Mouse (Mus musculus) kidney, embryonic 14.5 days (tissue): ENCODE measurements around the gene Mfsd2a. TPM values are rescaled to one million over a fixed set of nuclear protein-coding genes. Genes with fewer than 3 reads are reported as not detected.
A peak's percentile ranks its signal among the peaks of the same experiment; 100 is the strongest.

Experiments
- ATAC-seq: fragments of 200-750 bp; cut with Nextera tagmentation; 2 replicates; pipeline ENCODE4 v1.8.0; 2017; ENCODE audit warnings: moderate number of reproducible peaks, mild to moderate bottlenecking, moderate TSS enrichment, moderate library complexity; ENCODE audit not compliant: low FRiP score, low TSS enrichment
- H3K27ac ChIP-seq: fragments of 300-500 bp; sonication (generic); 2 replicates; pipeline ENCODE4 v1.5.1; 2014; ENCODE audit warnings: low read depth, mild to moderate bottlenecking, low read length, moderate library complexity, mixed read lengths
- H3K27me3 ChIP-seq: fragments of 300-500 bp; sonication (generic); 2 replicates; pipeline ENCODE4 v1.6.1; 2014; ENCODE audit warnings: mild to moderate bottlenecking, low read length; ENCODE audit not compliant: control insufficient read depth, insufficient read depth
- H3K36me3 ChIP-seq: fragments of 300-500 bp; sonication (generic); 2 replicates; pipeline ENCODE4 v1.6.1; 2014; ENCODE audit warnings: low read length, mixed read lengths; ENCODE audit not compliant: control insufficient read depth, insufficient read depth
- H3K4me1 ChIP-seq: fragments of 300-500 bp; sonication (generic); 2 replicates; pipeline ENCODE4 v1.6.1; 2014; ENCODE audit warnings: low read length, mixed read lengths; ENCODE audit not compliant: control insufficient read depth, insufficient read depth
- H3K4me2 ChIP-seq: fragments of 300-500 bp; sonication (generic); replicated peaks from 2 replicates; pipeline ENCODE4 v1.6.1; 2014; ENCODE audit warnings: low read depth, mild to moderate bottlenecking, low read length
- H3K4me3 ChIP-seq: fragments of 300-500 bp; sonication (generic); 2 replicates; pipeline ENCODE4 v1.5.1; 2014; ENCODE audit warnings: mild to moderate bottlenecking, low read length
- H3K9ac ChIP-seq: fragments of 300-500 bp; sonication (generic); 2 replicates; pipeline ENCODE4 v1.6.1; 2014; ENCODE audit warnings: low read depth, mild to moderate bottlenecking, low read length, moderate library complexity
- H3K9me3 ChIP-seq: fragments of 300-500 bp; sonication (generic); 2 replicates; pipeline ENCODE4 v1.6.1; 2016; ENCODE audit warnings: low read length; ENCODE audit not compliant: control insufficient read depth
- WGBS: fragments of 180-500 bp; shearing (Covaris S2); extraction: QIAGEN DNeasy Blood & Tissue Kit; methylation state at CpG from one replicate; pipeline ENCODE4 v1.1.7; 2014; 5-methylcytosine and 5-hydroxymethylcytosine counted together
- polyA plus RNA-seq: library from polyadenylated mRNA; unstranded; fragments of >200 nt; fragmentation: Nextera tagmentation; extraction: Ambion mirVana; gene quantifications from 2 replicates; pipeline ENCODE4 v1.2.1, GENCODE M21; 2014

Gene Mfsd2a
- polyA plus RNA-seq, 1 experiment from 2014 or later, result 3.4 TPM

GRCm38 (mm10) chr4:122971646-122972045, 10.7 kb upstream of the Mfsd2a start:
- H3K4me3 ChIP-seq, result no peak overlapping the region
- H3K4me1 ChIP-seq, result peaks cover 4% of the 10 kb centered on the region; the same call in 1 of the 2 replicates
- H3K9ac ChIP-seq, result no peak overlapping the region
- WGBS, result 76% methylated on average over 4 of the region's 4 CpGs
- ATAC-seq, result no peak
- no peak overlapping the region for H3K27ac ChIP-seq
- H3K27me3 ChIP-seq, result no peaks in the 10 kb centered on the region; the same call in 1 of the 2 replicates
- H3K36me3 ChIP-seq, result no peaks in the 10 kb centered on the region
- H3K9me3 ChIP-seq, result no peaks in the 10 kb centered on the region
- no peak overlapping the region for H3K4me2 ChIP-seq

DNA sequence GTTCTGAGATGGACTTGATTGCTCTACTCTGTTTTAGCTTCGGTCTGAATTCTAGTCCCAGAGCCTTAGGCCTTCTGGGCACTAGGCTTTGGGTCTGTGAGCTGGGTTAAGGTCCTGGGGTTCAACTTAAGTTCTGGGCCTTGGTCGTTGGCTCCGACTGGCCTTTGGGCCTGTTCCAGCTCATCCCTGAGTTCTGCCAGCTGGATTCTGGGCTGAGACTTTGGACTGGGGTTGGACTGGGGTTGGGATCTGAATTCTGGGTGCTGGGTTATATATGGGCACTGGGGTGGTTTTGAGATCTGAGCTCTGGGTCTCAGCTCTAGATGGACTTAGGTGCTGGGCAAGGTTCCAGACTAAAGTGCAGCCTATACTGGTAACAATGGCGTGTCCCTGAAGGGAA, 10.2 kb upstream of the Mfsd2a start:
- peaks cover 4% of the 10 kb centered on the region; the same call in 1 of the 2 replicates for H3K4me1 ChIP-seq
- H3K4me3 ChIP-seq, result no peak overlapping the region
- H3K36me3 ChIP-seq, result no peaks in the 10 kb centered on the region
- no peak overlapping the region for H3K4me2 ChIP-seq
- 77% methylated on average over 4 of the region's 4 CpGs for WGBS
- H3K9ac ChIP-seq, result no peak overlapping the region
- no peak for ATAC-seq
- H3K27me3 ChIP-seq, result no peaks in the 10 kb centered on the region; the same call in 1 of the 2 replicates
- no peak overlapping the region for H3K27ac ChIP-seq
- H3K9me3 ChIP-seq, result no peaks in the 10 kb centered on the region

DNA sequence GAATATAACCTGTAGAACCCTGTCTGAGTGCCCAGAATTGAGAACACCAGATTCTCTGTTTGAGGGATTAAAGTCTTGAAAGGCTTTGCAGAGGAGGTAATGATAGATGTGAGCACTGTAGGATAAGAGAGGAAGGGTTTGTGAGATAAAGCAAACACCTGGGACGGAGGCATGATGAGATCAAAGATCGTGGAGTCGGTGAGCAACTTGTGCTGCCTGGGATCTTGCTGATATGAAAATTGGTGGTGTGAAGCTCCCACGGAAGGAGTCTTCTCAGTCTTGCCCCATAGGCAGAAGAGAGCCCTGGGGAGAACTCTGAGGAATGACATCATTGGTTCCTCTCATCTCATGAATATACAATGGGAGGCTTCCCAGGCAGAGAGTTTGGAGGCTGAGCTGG, 7.1 kb upstream of the Mfsd2a start:
- no peak overlapping the region for H3K4me3 ChIP-seq
- no peaks in the 10 kb centered on the region for H3K36me3 ChIP-seq
- H3K9me3 ChIP-seq, result no peaks in the 10 kb centered on the region
- no peaks in the 10 kb centered on the region for H3K4me1 ChIP-seq
- no peak for ATAC-seq
- H3K9ac ChIP-seq, result no peak overlapping the region
- H3K27me3 ChIP-seq, result no peaks in the 10 kb centered on the region; the same call in 1 of the 2 replicates
- no peak overlapping the region for H3K27ac ChIP-seq
- H3K4me2 ChIP-seq, result no peak overlapping the region
- 84% methylated on average over 4 of the region's 4 CpGs for WGBS

DNA sequence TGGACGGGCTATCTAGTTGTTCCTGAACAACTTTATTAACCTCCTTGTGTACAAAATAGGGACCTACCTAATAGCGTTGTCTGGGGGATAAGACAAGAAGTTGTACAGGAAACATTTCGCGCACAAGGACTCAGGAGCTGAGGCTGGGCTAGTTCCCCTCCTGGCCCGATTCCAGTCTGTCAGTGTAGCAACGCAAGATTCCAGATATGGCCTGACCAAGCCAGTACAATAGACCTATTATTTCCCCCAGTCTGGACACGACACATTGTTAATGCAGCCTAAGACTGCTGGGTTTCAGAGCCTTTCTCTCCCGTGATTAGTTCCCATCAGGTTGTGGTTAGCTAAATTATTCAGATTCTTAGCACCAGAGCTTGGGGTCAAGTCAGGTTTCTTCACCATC, 1.8 kb upstream of the Mfsd2a start:
- Histone ChIP-seq H3K9me3 (no peaks in the 10 kb centered on the region), H3K4me2 (no peak overlapping the region), H3K36me3 (no peaks in the 10 kb centered on the region), H3K4me1 (peaks cover 11% of the 10 kb centered on the region), H3K9ac (no peak overlapping the region), H3K4me3 (no peak overlapping the region), H3K27ac (no peak overlapping the region), H3K27me3 (no peaks in the 10 kb centered on the region; the same call in 1 of the 2 replicates)
- WGBS, result 54% methylated on average over 8 of the region's 8 CpGs
- ATAC-seq, result no peak

GRCm38 (mm10) chr4:122961589-122961988, 601 bp upstream of the Mfsd2a start:
- 32% methylated on average over 6 of the region's 6 CpGs for WGBS
- Histone ChIP-seq H3K4me1 (peaks cover 11% of the 10 kb centered on the region), H3K9ac (no peak overlapping the region), H3K36me3 (no peaks in the 10 kb centered on the region), H3K27ac (no peak overlapping the region), H3K9me3 (no peaks in the 10 kb centered on the region), H3K27me3 (no peaks in the 10 kb centered on the region; the same call in 1 of the 2 replicates), H3K4me3 (peak overlapping the region; percentile 45), H3K4me2 (peak overlapping the region; percentile 94)
- ATAC-seq, result no peak

GRCm38 (mm10) chr4:122960321-122961099, 478 bp downstream of the Mfsd2a start:
- WGBS, result under 1% methylated on average over 43 of the region's 43 CpGs

GRCm38 (mm10) chr4:122959816-122960215, 1.2 kb downstream of the Mfsd2a start:
- H3K4me3 ChIP-seq, result peak overlapping the region; percentile 45
- 9% methylated on average over 8 of the region's 8 CpGs for WGBS
- no peak overlapping the region for H3K27ac ChIP-seq
- no peaks in the 10 kb centered on the region; the same call in 1 of the 2 replicates for H3K27me3 ChIP-seq
- ATAC-seq, result no peak
- H3K9ac ChIP-seq, result peak overlapping the region; percentile 8; the same call in 1 of the 2 replicates
- no peaks in the 10 kb centered on the region for H3K9me3 ChIP-seq
- no peaks in the 10 kb centered on the region for H3K36me3 ChIP-seq
- peaks cover 22% of the 10 kb centered on the region for H3K4me1 ChIP-seq
- peak overlapping the region; percentile 94 for H3K4me2 ChIP-seq

More at GRCm38 (mm10) chr4:122960321-122961099, 478 bp downstream of the Mfsd2a start:
- Histone ChIP-seq H3K4me2 (peak overlapping the region; percentile 94), H3K36me3 (no peaks in the 10 kb centered on the region), H3K4me3 (peak overlapping the region; percentile 45), H3K4me1 (peaks cover 16% of the 10 kb centered on the region), H3K9ac (peak overlapping the region; percentile 65), H3K9me3 (no peaks in the 10 kb centered on the region), H3K27me3 (no peaks in the 10 kb centered on the region; the same call in 1 of the 2 replicates), H3K27ac (peak overlapping the region; percentile 56; the same call in 1 of the 2 replicates)
- ATAC-seq, result peak; percentile 51

GRCm38 (mm10) chr4:122958491-122959031, 2.4 kb downstream of the Mfsd2a start:
- no peak for ATAC-seq
- WGBS, result 91% methylated on average over 6 of the region's 6 CpGs
- Histone ChIP-seq H3K4me3 (no peak overlapping the region), H3K4me1 (peaks cover 22% of the 10 kb centered on the region), H3K36me3 (no peaks in the 10 kb centered on the region), H3K9ac (no peak overlapping the region), H3K27ac (no peak overlapping the region), H3K9me3 (no peaks in the 10 kb centered on the region), H3K4me2 (no peak overlapping the region), H3K27me3 (no peaks in the 10 kb centered on the region; the same call in 1 of the 2 replicates)

GRCm38 (mm10) chr4:122956301-122956700, 4.7 kb downstream of the Mfsd2a start:
- Histone ChIP-seq H3K36me3 (no peaks in the 10 kb centered on the region), H3K27ac (no peak overlapping the region), H3K27me3 (no peaks in the 10 kb centered on the region; the same call in 1 of the 2 replicates), H3K4me3 (no peak overlapping the region), H3K4me2 (no peak overlapping the region), H3K4me1 (peaks cover 16% of the 10 kb centered on the region), H3K9ac (no peak overlapping the region), H3K9me3 (no peaks in the 10 kb centered on the region)
- 88% methylated on average over 5 of the region's 6 CpGs for WGBS
- ATAC-seq, result no peak
